Mouse (Mus musculus): ENCODE results near the gene Gm28308. TPM values are rescaled to one million over a fixed set of nuclear protein-coding genes. Genes with fewer than 3 reads are reported as not detected.

The Gm28308 gene
- polyA plus RNA-seq, 1 experiment from 2014 or later = not detected

DNA sequence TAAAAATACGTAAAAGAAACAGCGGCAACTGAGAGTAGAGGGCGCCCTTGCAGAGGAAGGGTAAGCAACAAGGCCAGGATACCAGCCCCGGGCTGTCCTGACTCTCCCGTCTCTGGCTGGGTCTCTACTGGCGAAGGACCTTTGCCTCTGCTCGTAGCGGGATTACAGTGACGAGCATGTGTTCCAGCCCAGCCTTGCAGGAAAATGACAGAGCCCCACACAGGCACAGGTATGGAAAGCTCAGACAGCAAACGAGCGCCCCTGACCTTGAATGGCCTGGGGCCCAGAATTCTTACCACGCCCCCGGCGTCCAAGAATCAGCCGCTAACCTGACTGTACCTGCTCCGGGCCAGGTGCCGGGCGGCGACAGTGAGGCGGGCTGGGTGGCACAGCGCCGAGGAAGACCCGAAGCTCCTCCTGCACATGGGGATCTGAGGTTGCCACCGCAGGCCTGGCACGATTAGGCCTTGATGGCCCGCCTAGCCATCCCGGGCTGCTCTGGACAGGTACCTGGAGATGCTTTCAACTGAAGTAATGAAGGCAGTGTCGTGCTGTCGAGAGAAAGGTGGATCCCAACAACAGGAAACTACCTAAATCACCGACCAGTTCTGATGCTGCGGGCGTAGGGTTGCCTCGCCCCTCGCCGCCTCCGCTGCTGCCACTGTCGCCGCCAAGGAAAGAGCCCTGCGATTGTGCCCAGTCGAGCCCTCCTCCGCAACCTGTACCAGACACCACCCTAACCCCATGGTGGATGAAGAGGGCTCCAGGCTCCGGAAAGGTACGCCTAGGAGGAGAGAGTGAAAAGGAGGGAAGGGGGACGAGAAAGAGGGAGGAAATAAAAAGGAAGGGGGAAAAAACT is 16.6 kb upstream of the Gm28308 start:
- TF ChIP-seq CTCF (IDR thresholded peaks at IDR 0.05; ENCODE audit: low read depth) (no peak), EP300 (IDR thresholded peaks at IDR 0.05; ENCODE audit: low read depth) (no peak)
- DNase-seq (no peak), ATAC-seq (no peak)
- no peaks in the 10 kb centered on the region for H3K36me3 ChIP-seq (replicated peaks; ENCODE audit: insufficient read depth, low read length)
- H3K4me2 ChIP-seq (ENCODE audit: low read depth, low read length) = no peak overlapping the region
- no peaks in the 10 kb centered on the region for H3K9me3 ChIP-seq (ENCODE audit: low read length)
- peaks cover 97% of the 10 kb centered on the region for H3K27me3 ChIP-seq (ENCODE audit: insufficient read depth, low read length)
- no peak overlapping the region for H3K9ac ChIP-seq (replicated peaks)
- H3K4me3 ChIP-seq (ENCODE audit: low read depth, low read length) = no peak overlapping the region
- WGBS (ENCODE audit: insufficient replicate concordance) = 2% methylated on average over 44 of the region's 44 CpGs
- 0 out of 2 replicates have a peak, but pooled peaks cover 5% of the 10 kb centered on the region for H3K4me1 ChIP-seq (ENCODE audit: insufficient read depth)
- no peak overlapping the region for H3K27ac ChIP-seq (ENCODE audit: low read depth)

DNA sequence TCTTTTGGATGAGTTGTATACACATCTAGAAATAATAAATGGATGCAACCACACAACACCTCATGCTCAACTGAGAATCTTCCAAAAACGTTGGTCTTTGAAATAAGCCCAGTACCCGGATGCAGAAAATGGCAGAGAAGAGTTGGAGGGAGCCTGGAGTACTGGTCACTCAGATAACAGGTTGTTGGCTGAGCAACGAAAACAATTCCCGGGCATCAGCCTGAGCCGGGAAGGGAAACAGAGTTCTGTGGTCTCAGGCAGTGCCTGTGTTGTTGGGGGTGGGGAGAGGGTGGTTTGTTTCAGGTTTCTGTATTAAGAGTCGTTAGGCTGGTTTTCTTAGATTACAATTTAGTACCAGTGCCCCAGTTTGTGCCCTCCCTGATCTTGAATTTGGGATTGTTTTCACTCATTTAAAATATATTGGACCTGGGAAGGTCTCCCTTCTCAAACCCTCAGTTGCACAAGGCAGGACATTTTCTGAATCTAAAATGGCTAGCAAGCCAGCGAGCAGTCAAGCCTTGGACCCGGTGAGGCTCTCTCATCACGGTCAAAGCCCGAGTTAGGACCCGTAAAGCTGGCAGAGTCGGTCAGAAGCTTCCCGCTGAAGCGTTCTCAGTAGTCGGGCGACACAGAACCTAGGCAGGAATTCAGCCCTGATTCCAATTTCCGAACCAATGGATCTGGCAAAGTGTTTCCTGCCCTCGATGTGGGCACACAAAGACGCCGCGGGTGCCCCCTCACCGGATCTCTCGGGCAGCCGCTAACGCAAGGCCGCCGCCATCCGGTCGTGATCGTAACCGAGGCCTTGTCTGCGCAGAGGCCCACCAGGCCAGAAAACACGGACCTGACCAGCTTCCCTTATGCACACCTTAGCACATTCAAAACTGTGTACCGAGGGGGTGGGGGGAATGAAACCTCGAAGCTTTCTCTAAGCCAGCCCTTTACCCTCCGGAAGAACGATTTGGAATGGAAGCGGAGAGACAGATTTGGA is 15.6 kb upstream of the Gm28308 start:
- no peak for DNase-seq
- 0 out of 2 replicates have a peak, but pooled peaks cover 5% of the 10 kb centered on the region for H3K4me1 ChIP-seq (ENCODE audit: insufficient read depth)
- TF ChIP-seq EP300 (IDR thresholded peaks at IDR 0.05; ENCODE audit: low read depth) = no peak
- no peak for TF ChIP-seq CTCF (IDR thresholded peaks at IDR 0.05; ENCODE audit: low read depth)
- no peak overlapping the region for H3K9ac ChIP-seq (replicated peaks)
- H3K4me2 ChIP-seq (ENCODE audit: low read depth, low read length) = no peak overlapping the region
- 1% methylated on average over 38 of the region's 38 CpGs for WGBS (ENCODE audit: insufficient replicate concordance)
- H3K4me3 ChIP-seq (ENCODE audit: low read depth, low read length) = peak overlapping the region; percentile 17; the same call in 1 of the 2 replicates
- no peak for ATAC-seq
- no peak overlapping the region for H3K27ac ChIP-seq (ENCODE audit: low read depth)
- H3K36me3 ChIP-seq (replicated peaks; ENCODE audit: insufficient read depth, low read length) = no peaks in the 10 kb centered on the region
- no peaks in the 10 kb centered on the region for H3K9me3 ChIP-seq (ENCODE audit: low read length)
- peaks cover 97% of the 10 kb centered on the region for H3K27me3 ChIP-seq (ENCODE audit: insufficient read depth, low read length)

DNA sequence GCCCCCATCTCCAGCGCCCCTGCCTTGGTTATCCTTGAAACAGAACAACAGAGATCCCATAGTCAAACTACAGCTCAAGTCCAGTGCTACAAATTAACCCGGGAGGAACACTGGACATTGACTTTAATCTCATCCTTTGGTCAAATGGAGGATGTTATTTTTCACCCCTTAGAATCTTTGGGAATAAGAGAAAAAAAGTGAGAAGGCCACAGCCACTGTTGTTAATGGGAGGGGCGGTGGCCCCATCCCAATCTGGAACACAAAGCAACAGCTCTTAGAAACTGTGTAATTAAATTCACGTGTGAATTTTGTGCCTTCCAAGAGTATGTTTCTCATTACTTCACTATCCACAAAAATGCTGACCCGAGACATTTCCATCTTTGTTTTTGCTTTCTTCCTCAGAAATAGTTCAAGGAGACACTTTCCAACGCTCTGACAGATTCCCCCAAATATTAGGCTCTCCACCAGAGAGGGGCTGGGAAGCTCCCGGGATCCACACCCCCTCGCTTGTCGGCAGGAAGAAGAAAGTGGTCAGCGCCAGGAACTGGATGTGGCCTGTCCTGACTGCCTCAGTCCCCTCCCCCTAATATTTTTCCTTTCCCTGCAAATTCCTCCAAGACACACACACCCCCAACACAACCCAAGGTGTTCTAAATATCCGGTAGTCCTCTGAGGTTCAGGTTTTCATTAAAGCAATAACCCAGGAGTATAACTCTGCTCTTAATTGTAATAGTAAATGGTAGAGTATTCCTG is 14.5 kb upstream of the Gm28308 start:
- ATAC-seq = no peak

DNA sequence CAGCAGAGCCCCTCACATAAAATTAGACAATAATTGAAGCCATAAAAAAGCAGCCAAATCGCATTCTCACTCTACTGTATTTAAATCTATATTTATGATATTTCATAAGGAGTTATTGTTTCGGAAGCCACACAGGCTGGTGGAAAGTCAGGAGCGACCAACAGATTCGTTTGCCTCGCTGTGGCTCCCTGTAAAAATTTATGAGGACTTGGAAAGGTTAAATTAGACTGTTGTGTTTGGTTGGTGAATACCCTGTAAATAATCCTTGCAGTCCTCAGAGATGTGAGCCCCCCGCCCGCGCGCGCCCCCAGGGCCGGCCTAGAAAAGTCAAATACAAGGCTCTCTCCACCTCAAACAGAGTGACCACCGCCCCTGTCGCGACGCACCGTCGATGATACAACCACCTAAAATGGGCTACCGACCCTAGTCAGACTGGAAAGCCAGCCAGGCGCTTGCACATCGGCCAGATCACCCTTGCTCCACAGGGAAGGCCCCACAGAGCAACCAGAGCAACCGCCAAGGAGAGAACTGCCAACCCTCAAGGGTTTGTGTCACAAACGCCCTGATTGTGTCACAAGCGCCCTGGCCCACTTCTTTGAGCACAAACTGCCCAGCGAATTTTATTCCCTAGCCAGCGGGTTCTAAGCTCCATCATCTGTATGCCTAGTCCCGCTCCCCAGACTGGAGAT is 13.6 kb upstream of the Gm28308 start:
- H3K4me2 ChIP-seq (ENCODE audit: low read depth, low read length) = peak overlapping the region; percentile 38
- DNase-seq = no peak
- TF ChIP-seq EP300 (IDR thresholded peaks at IDR 0.05; ENCODE audit: low read depth) (no peak), CTCF (IDR thresholded peaks at IDR 0.05; ENCODE audit: low read depth) (no peak)
- WGBS (ENCODE audit: insufficient replicate concordance) = 11% methylated on average over 26 of the region's 26 CpGs
- no peak overlapping the region for H3K9ac ChIP-seq (replicated peaks)
- H3K27me3 ChIP-seq (ENCODE audit: insufficient read depth, low read length) = peaks cover 97% of the 10 kb centered on the region
- H3K9me3 ChIP-seq (ENCODE audit: low read length) = no peaks in the 10 kb centered on the region
- H3K4me3 ChIP-seq (ENCODE audit: low read depth, low read length) = peak overlapping the region; percentile 13; the same call in 1 of the 2 replicates
- H3K4me1 ChIP-seq (ENCODE audit: insufficient read depth) = 0 out of 2 replicates have a peak, but pooled peaks cover 4% of the 10 kb centered on the region
- no peak overlapping the region for H3K27ac ChIP-seq (ENCODE audit: low read depth)
- ATAC-seq = no peak
- no peaks in the 10 kb centered on the region for H3K36me3 ChIP-seq (replicated peaks; ENCODE audit: insufficient read depth, low read length)

More for the DNA sequence above, 14.5 kb upstream of the Gm28308 start:
- Histone ChIP-seq H3K4me1 (ENCODE audit: insufficient read depth) (0 out of 2 replicates have a peak, but pooled peaks cover 2% of the 10 kb centered on the region), H3K9ac (replicated peaks) (no peak overlapping the region), H3K36me3 (replicated peaks; ENCODE audit: insufficient read depth, low read length) (no peaks in the 10 kb centered on the region), H3K9me3 (ENCODE audit: low read length) (no peaks in the 10 kb centered on the region), H3K4me2 (ENCODE audit: low read depth, low read length) (no peak overlapping the region), H3K27me3 (ENCODE audit: insufficient read depth, low read length) (peaks cover 97% of the 10 kb centered on the region), H3K27ac (ENCODE audit: low read depth) (no peak overlapping the region), H3K4me3 (ENCODE audit: low read depth, low read length) (no peak overlapping the region)
- TF ChIP-seq CTCF (IDR thresholded peaks at IDR 0.05; ENCODE audit: low read depth) (no peak), EP300 (IDR thresholded peaks at IDR 0.05; ENCODE audit: low read depth) (no peak)
- 24% methylated on average over 11 of the region's 11 CpGs for WGBS (ENCODE audit: insufficient replicate concordance)
- DNase-seq = no peak
